In genomic region chrX:107815502-107816217, GRCm38 (mm10) we compare ENCODE assay signal across 8 mouse cellular contexts. TPM values are rescaled to one million over a fixed set of nuclear protein-coding genes. Genes with fewer than 3 reads are reported as not detected.
DNase-seq lines count a peak whose midpoint lies in the region; ATAC-seq lines count a peak whose summit lies in the region.

No protein-coding gene starts in this region.

- H3K27me3 ChIP-seq in embryonic facial prominence, embryonic 10.5 days (replicated peaks; ENCODE audit: low read depth, poor library complexity, severe bottlenecking): no peaks in the 10 kb centered on the region
- no peaks in the 10 kb centered on the region for H3K27me3 ChIP-seq in heart, embryonic 11.5 days (ENCODE audit: control insufficient read depth, insufficient read depth, low read length)
- no peaks in the 10 kb centered on the region for H3K27me3 ChIP-seq in kidney, embryonic 14.5 days (ENCODE audit: control insufficient read depth, insufficient read depth, low read length)
- H3K27me3 ChIP-seq in liver, embryonic 13.5 days: no peaks in the 10 kb centered on the region

- H3K9ac ChIP-seq in heart, embryonic 11.5 days (ENCODE audit: low read depth, low read length): peak overlapping the region; percentile 75
- peak overlapping the region; percentile 62 for H3K9ac ChIP-seq in kidney, embryonic 14.5 days (ENCODE audit: low read depth, low read length)
- H3K9ac ChIP-seq in liver, embryonic 13.5 days: peak overlapping the region; percentile 74

- H3K9me3 ChIP-seq in embryonic facial prominence, embryonic 10.5 days: no peaks in the 10 kb centered on the region
- H3K9me3 ChIP-seq in heart, embryonic 11.5 days (replicated peaks; ENCODE audit: control insufficient read depth, low read length): no peaks in the 10 kb centered on the region
- no peaks in the 10 kb centered on the region for H3K9me3 ChIP-seq in kidney, embryonic 14.5 days (ENCODE audit: control insufficient read depth, low read length)
- no peaks in the 10 kb centered on the region for H3K9me3 ChIP-seq in liver, embryonic 13.5 days (replicated peaks)

- H3K36me3 ChIP-seq in embryonic facial prominence, embryonic 10.5 days (replicated peaks): no peaks in the 10 kb centered on the region
- no peaks in the 10 kb centered on the region for H3K36me3 ChIP-seq in heart, embryonic 11.5 days (ENCODE audit: control insufficient read depth, insufficient read depth, low read length)
- H3K36me3 ChIP-seq in kidney, embryonic 14.5 days (ENCODE audit: control insufficient read depth, insufficient read depth, low read length): no peaks in the 10 kb centered on the region
- no peaks in the 10 kb centered on the region for H3K36me3 ChIP-seq in liver, embryonic 13.5 days

- peak; percentile 75 for ATAC-seq in heart, embryonic 11.5 days (replicated peaks; ENCODE audit: insufficient number of reproducible peaks, low FRiP score, low TSS enrichment)
- ATAC-seq in kidney, embryonic 14.5 days (ENCODE audit: low FRiP score, low TSS enrichment): peak; percentile 58
- ATAC-seq in liver, embryonic 13.5 days (ENCODE audit: low read depth): peak; percentile 68

- H3K4me2 ChIP-seq in heart, embryonic 11.5 days: peak overlapping the region; percentile 64
- H3K4me2 ChIP-seq in kidney, embryonic 14.5 days (replicated peaks; ENCODE audit: low read depth, low read length): peak overlapping the region; percentile 42
- peak overlapping the region; percentile 60 for H3K4me2 ChIP-seq in liver, embryonic 13.5 days

- 22% methylated on average over 32 of the region's 32 CpGs for WGBS in embryonic facial prominence, embryonic 10.5 days
- WGBS in heart, embryonic 11.5 days (ENCODE audit: insufficient replicate concordance): 20% methylated on average over 30 of the region's 32 CpGs
- 27% methylated on average over 31 of the region's 32 CpGs for WGBS in kidney, embryonic 14.5 days
- 16% methylated on average over 32 of the region's 32 CpGs for WGBS in liver, embryonic 13.5 days (ENCODE audit: insufficient replicate concordance)

- no peaks in the 10 kb centered on the region for H3K4me1 ChIP-seq in embryonic facial prominence, embryonic 10.5 days
- H3K4me1 ChIP-seq in heart, embryonic 11.5 days (ENCODE audit: control insufficient read depth, insufficient read depth, low read length): no peaks in the 10 kb centered on the region
- no peaks in the 10 kb centered on the region for H3K4me1 ChIP-seq in kidney, embryonic 14.5 days (ENCODE audit: control insufficient read depth, insufficient read depth, low read length)
- H3K4me1 ChIP-seq in liver, embryonic 13.5 days (replicated peaks): no peaks in the 10 kb centered on the region; the same call in 1 of the 2 replicates

- DNase-seq in 416B (ENCODE audit: low read depth) (peak; percentile 48), MN1 (ENCODE audit: low spot score) (peak; percentile 22)
- no peak for DNase-seq in embryonic facial prominence, embryonic 10.5 days (ENCODE audit: low spot score)
- DNase-seq in liver, embryonic 13.5 days: peak; percentile 13
- DNase-seq in neural tube, embryonic 10.5 days (ENCODE audit: extremely low spot score, low spot score): peak; percentile 71
- DNase-seq in urinary bladder, postnatal 36 days (ENCODE audit: low spot score in 2 of 2): peak; percentile 2 to 18

- H3K4me3 ChIP-seq in embryonic facial prominence, embryonic 10.5 days: peak overlapping the region; percentile 68
- peak overlapping the region; percentile 57 for H3K4me3 ChIP-seq in heart, embryonic 11.5 days (ENCODE audit: low read depth, low read length)
- H3K4me3 ChIP-seq in kidney, embryonic 14.5 days (ENCODE audit: low read length): peak overlapping the region; percentile 54
- H3K4me3 ChIP-seq in liver, embryonic 13.5 days (replicated peaks): peak overlapping the region; percentile 70

- H3K27ac ChIP-seq in embryonic facial prominence, embryonic 10.5 days (replicated peaks): peak overlapping the region; percentile 84
- H3K27ac ChIP-seq in heart, embryonic 11.5 days (ENCODE audit: low read depth, low read length): peak overlapping the region; percentile 76
- no peak overlapping the region for H3K27ac ChIP-seq in kidney, embryonic 14.5 days (ENCODE audit: low read depth, low read length)
- H3K27ac ChIP-seq in liver, embryonic 13.5 days: peak overlapping the region; percentile 47

RNA-seq across cellular contexts. Expression of gene 2610002M06Rik, which starts 0.5 kb away (rescaled TPM):
- 5.9 and 7.6 TPM in 2 replicates for polyA plus RNA-seq in embryonic facial prominence, embryonic 10.5 days (2016; fragmentation: Nextera tagmentation; extraction: Ambion mirVana)
- 14.3 and 14.6 TPM in 2 replicates for polyA plus RNA-seq in heart, embryonic 11.5 days (2014; fragmentation: Nextera tagmentation; extraction: Ambion mirVana)
- polyA plus RNA-seq in kidney, embryonic 14.5 days (2014; fragmentation: Nextera tagmentation; extraction: Ambion mirVana): 8.2 and 8.6 TPM in 2 replicates
- polyA plus RNA-seq in liver, embryonic 13.5 days (2015; fragmentation: Nextera tagmentation; extraction: Ambion mirVana): 9.6 and 12.5 TPM in 2 replicates

RNA-seq across cellular contexts. Expression of gene Tent5d, which starts 23.3 kb away (rescaled TPM):
- polyA plus RNA-seq in embryonic facial prominence, embryonic 10.5 days (2016; fragmentation: Nextera tagmentation; extraction: Ambion mirVana): 0.05 and 0.42 TPM in 2 replicates
- 2.6 and 3.2 TPM in 2 replicates for polyA plus RNA-seq in heart, embryonic 11.5 days (2014; fragmentation: Nextera tagmentation; extraction: Ambion mirVana)
- 0.09 and 0.20 TPM in 2 replicates for polyA plus RNA-seq in kidney, embryonic 14.5 days (2014; fragmentation: Nextera tagmentation; extraction: Ambion mirVana)
- polyA plus RNA-seq in liver, embryonic 13.5 days (2015; fragmentation: Nextera tagmentation; extraction: Ambion mirVana): 0.05 TPM in 1 of 2 replicates, not detected in the other
